Mouse (Mus musculus) G1E (cell line): ENCODE results near the gene Mfsd12. TPM values are rescaled to one million over a fixed set of nuclear protein-coding genes. Genes with fewer than 3 reads are reported as not detected.

Experiments
- ATAC-seq: 2 replicates; pipeline ENCODE4 v1.8.0; 2016; ENCODE audit warnings: mild to moderate bottlenecking; ENCODE audit not compliant: insufficient number of reproducible peaks, poor library complexity, low FRiP score, severe bottlenecking; ENCODE audit errors: extremely low read depth
- DNase-seq: peaks from one replicate; pipeline ENCODE4 v3.0.0; 2012; ENCODE audit warnings: low spot score
- H3K27me3 ChIP-seq: 2 replicates; pipeline ENCODE4 v1.6.1; 2012; ENCODE audit warnings: mild to moderate bottlenecking, low read length, inconsistent platforms; ENCODE audit not compliant: insufficient read depth
- H3K36me3 ChIP-seq: replicated peaks from 2 replicates; pipeline ENCODE3; 2012; ENCODE audit warnings: mild to moderate bottlenecking, inconsistent platforms
- H3K4me1 ChIP-seq: 2 replicates; pipeline ENCODE4 v1.6.1; 2012; ENCODE audit warnings: low read depth, low read length, inconsistent platforms, mixed read lengths; ENCODE audit not compliant: insufficient read depth
- H3K4me3 ChIP-seq: 2 replicates; pipeline ENCODE4 v1.5.1; 2012; ENCODE audit warnings: low read depth, mild to moderate bottlenecking, inconsistent platforms, low read length, moderate library complexity, mixed read lengths
- H3K9me3 ChIP-seq: replicated peaks from 2 replicates; pipeline ENCODE4 v1.6.1; 2012; ENCODE audit warnings: inconsistent platforms
- CTCF ChIP-seq: IDR thresholded peaks from 2 replicates; pipeline ENCODE4 v1.5.1; 2012; ENCODE audit warnings: low read depth, low read length, inconsistent platforms, mixed read lengths
- GATA1 ChIP-seq: IDR thresholded peaks from 2 replicates; pipeline ENCODE4 v1.6.1; 2012; ENCODE audit warnings: borderline replicate concordance, low read length, inconsistent platforms, mixed read lengths
- GATA2 ChIP-seq: IDR thresholded peaks from 2 replicates; pipeline ENCODE4 v1.6.1; 2012; ENCODE audit warnings: low read depth, low read length, inconsistent platforms, borderline replicate concordance
- POLR2AphosphoS5 ChIP-seq: IDR thresholded peaks from 2 replicates; pipeline ENCODE4 v1.6.1; 2012; ENCODE audit warnings: low read depth, low read length, inconsistent platforms; ENCODE audit not compliant: insufficient replicate concordance
- TAL1 ChIP-seq: conservative IDR thresholded peaks from 2 replicates; pipeline ENCODE4 v1.6.1; 2012; ENCODE audit warnings: low read depth, low read length, inconsistent platforms, mixed read lengths
- polyA plus RNA-seq: library from polyadenylated mRNA; stranded (reverse); fragments of >175 nt; gene quantifications from 2 replicates; pipeline ENCODE4 v1.2.3, GENCODE M21; 2012
- total RNA-seq, 2 experiments: library from RNA; stranded (forward) in 1 of 2; stranded (reverse) in 1 of 2; fragments of 200-1000 nt in 1 of 2; fragments of >200 nt in 1 of 2; fragmentation: Nextera tagmentation in 1 of 2; gene quantifications; 2 replicates each; pipeline ENCODE4 v1.2.3; 2014 to 2017

Mfsd12 gene
- total and polyA plus RNA-seq, 3 experiments: 13.1 to 46.7 (median 14.4) TPM

GRCm38 (mm10) chr10:81321436-81321835 is 35.9 kb upstream of the Mfsd12 start:
- Histone ChIP-seq H3K4me1 (peaks cover 77% of the 10 kb centered on the region), H3K9me3 (no peaks in the 10 kb centered on the region), H3K36me3 (peaks cover 76% of the 10 kb centered on the region), H3K4me3 (peak overlapping the region; percentile 98), H3K27me3 (no peaks in the 10 kb centered on the region; the same call in 1 of the 2 replicates)
- peak; percentile 37 for DNase-seq
- ATAC-seq: no peak
- TF ChIP-seq GATA1: no peak
- no peak for TF ChIP-seq GATA2
- no peak for TF ChIP-seq CTCF
- TF ChIP-seq POLR2AphosphoS5: no peak
- no peak for TF ChIP-seq TAL1

- H3K36me3 ChIP-seq: peaks cover 75% of the 10 kb centered on the region
- no peak for ATAC-seq
- TF ChIP-seq POLR2AphosphoS5 (no peak), TAL1 (no peak), GATA1 (no peak), GATA2 (no peak), CTCF (no peak)
- DNase-seq: no peak
- H3K9me3 ChIP-seq: no peaks in the 10 kb centered on the region
- no peaks in the 10 kb centered on the region; the same call in 1 of the 2 replicates for H3K27me3 ChIP-seq
- H3K4me3 ChIP-seq: peak overlapping the region; percentile 98; the same call in 1 of the 2 replicates
- peaks cover 70% of the 10 kb centered on the region for H3K4me1 ChIP-seq
Measured at GRCm38 (mm10) chr10:81322444-81322843, 34.8 kb upstream of the Mfsd12 start.

- ATAC-seq: no peak
- Histone ChIP-seq H3K4me1 (peaks cover 69% of the 10 kb centered on the region), H3K27me3 (no peaks in the 10 kb centered on the region; the same call in 1 of the 2 replicates), H3K4me3 (peak overlapping the region; percentile 98; the same call in 1 of the 2 replicates), H3K36me3 (peaks cover 74% of the 10 kb centered on the region), H3K9me3 (no peaks in the 10 kb centered on the region)
- DNase-seq: no peak
- TF ChIP-seq GATA2 (no peak), GATA1 (no peak)
Measured at GRCm38 (mm10) chr10:81323141-81323775, 34.0 kb upstream of the Mfsd12 start.

- H3K36me3 ChIP-seq: peaks cover 74% of the 10 kb centered on the region
- no peaks in the 10 kb centered on the region; the same call in 1 of the 2 replicates for H3K27me3 ChIP-seq
- peaks cover 68% of the 10 kb centered on the region for H3K4me1 ChIP-seq
- TF ChIP-seq GATA1 (no peak), GATA2 (no peak), CTCF (no peak), TAL1 (no peak), POLR2AphosphoS5 (no peak)
- ATAC-seq (no peak), DNase-seq (no peak)
- H3K4me3 ChIP-seq: no peak overlapping the region
- no peaks in the 10 kb centered on the region for H3K9me3 ChIP-seq
Measured at GRCm38 (mm10) chr10:81323791-81324530, 33.3 kb upstream of the Mfsd12 start.

- Histone ChIP-seq H3K4me3 (0 out of 2 replicates have a peak overlapping the region, but pooled peaks have one; percentile 24), H3K27me3 (peaks cover 4% of the 10 kb centered on the region; the same call in 1 of the 2 replicates), H3K9me3 (no peaks in the 10 kb centered on the region), H3K36me3 (peaks cover 79% of the 10 kb centered on the region), H3K4me1 (peaks cover 65% of the 10 kb centered on the region)
- DNase-seq (no peak), ATAC-seq (no peak)
- no peak for TF ChIP-seq CTCF
- TF ChIP-seq GATA1: no peak
- TF ChIP-seq POLR2AphosphoS5: no peak
- TF ChIP-seq TAL1: no peak
- TF ChIP-seq GATA2: no peak
Measured at GRCm38 (mm10) chr10:81325176-81325575, 32.1 kb upstream of the Mfsd12 start.

- Histone ChIP-seq H3K27me3 (peaks cover 7% of the 10 kb centered on the region; the same call in 1 of the 2 replicates), H3K4me3 (no peak overlapping the region), H3K9me3 (no peaks in the 10 kb centered on the region), H3K36me3 (peaks cover 81% of the 10 kb centered on the region), H3K4me1 (peaks cover 66% of the 10 kb centered on the region)
- DNase-seq (no peak), ATAC-seq (no peak)
- TF ChIP-seq POLR2AphosphoS5 (no peak), TAL1 (no peak), CTCF (no peak), GATA2 (no peak), GATA1 (no peak)
Measured at GRCm38 (mm10) chr10:81325781-81326180, 31.5 kb upstream of the Mfsd12 start.
